Mouse (Mus musculus) gonadal fat pad, adult 2 months (tissue): ENCODE measurements at regions not wholly inside any gene's neighbourhood (a gene's known extent, or its start where the extent isn't known, plus 50 kb on each side); places are given as distances from the start of the nearest gene placed in this dataset.
"Not testable (repeated sequence)": the region's sequence is repeated elsewhere in the genome, so short reads cannot be mapped to it uniquely, and the experiment has no call there.

Experiments
- DNase-seq: peaks from one replicate; pipeline ENCODE4 v3.0.0-alpha.2; 2012; ENCODE audit warnings: low read depth

GRCm38 (mm10) chr11:10276224-10276623 is 837.8 kb upstream of the Vwc2 start:
- DNase-seq, result no peak

DNA sequence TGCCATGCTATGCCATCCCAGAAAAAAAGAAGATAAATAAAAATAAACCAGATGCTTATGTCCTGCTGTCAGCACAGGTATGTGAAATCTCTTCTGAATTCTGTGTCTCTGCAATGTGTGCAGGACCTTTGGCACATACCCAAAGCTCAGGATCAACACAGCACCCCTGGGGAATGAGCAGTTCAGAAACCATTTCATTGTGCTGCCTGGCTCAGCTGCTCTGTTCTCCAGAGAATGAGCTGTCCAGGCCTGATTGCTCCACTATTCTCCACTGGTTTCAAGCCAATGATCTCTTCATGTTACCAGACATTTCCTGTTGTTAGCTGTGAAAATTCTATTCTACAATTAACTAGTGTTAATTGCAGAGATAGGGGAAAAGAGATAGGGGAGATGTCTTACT is 830.5 kb upstream of the Vwc2 start:
- DNase-seq, result no peak

GRCm38 (mm10) chr11:10291996-10292395 is 822.0 kb upstream of the Vwc2 start:
- DNase-seq, result peak; percentile 69

GRCm38 (mm10) chr11:10309023-10309720 is 804.9 kb upstream of the Vwc2 start:
- DNase-seq, result no peak

DNA sequence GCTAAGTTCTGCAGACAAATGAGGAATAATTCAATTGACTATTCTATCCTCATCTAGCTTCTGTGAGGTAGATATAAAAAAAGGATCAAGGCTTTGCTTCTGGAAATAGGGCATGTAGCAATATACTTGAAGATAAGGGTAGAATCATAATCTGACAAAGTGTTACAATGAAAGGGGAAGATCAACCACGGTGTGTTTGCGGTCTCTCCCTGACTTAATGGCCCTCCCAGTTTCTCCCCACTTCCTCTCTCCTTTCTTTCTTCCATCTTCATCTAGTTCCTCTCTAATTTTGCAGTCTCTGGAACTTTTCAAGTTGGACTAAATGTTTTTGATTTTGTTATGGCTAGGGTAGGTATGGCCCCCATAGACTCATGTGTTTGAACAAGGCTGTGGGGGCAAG is 796.6 kb upstream of the Vwc2 start:
- DNase-seq, result no peak

DNA sequence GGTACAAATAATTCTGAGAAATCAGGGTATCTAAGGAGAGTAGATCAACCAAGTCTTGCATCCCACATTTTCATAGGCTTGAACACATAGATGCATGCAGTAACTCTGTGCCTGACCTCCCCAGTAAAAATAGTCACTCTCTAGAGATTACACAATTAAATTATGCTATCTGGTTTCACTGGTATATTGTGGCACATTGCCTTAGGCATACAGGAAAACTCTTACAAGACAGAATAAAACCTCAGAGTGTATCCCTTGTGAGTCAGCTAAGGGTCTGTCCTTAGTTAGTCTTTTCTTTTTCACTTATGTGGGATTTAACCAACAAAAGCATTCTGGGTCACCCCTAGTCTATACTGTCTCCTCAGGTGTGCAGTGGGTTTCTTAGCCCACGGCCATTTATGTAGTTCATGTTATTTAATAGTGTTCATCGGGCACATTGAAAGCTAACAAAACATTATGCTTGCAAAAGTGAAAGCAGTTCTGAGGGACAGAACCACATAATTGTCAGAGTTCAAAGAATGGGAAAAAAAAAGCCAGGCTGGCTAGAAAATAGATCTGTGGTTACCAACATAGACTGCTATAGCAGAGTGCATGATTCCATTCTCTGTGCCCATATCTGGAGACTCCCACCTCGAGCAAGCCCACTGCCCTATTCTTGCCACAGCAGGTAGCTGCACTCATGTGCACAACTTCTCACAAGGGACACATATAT is 795.8 kb upstream of the Vwc2 start:
- DNase-seq, result no peak

DNA sequence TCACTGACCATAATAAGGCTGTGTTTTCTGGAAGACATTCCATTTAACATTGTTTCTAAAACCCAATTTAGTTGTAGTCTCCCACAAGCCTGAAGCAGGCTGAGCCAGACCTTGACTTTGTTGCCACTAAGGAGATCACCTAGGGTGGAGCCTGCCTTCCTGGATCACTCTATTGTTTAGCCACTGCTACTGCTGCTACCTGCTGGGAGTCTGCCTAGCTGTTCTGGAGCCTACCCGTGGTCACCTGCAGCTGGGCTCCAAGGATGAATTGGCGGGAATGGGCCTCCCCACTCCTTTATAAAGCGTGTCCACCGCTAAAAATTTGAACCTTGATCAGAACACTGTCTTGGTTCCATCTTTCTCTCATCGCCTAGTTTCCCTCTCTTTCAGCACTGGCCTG is 783.8 kb upstream of the Vwc2 start:
- DNase-seq, result not testable (repeated sequence)

DNA sequence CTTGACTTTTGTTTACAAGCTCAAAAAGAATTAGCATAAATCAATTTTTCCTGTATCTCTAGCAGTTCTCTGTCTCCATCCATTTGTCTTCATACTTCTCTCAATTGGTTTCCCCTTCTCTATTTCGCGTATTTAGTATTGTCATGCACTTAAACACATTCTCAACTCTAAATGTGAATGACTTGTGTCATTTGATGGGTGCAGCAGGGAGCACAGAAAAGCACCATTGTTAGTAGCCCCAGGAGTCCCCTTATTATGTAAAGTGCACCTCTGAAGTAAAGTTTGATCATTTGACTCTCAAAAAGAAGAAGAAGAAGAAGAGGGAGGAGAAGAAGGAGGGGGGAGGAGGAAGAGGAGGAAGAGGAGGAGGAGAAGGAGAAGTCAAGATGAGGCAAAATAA is 776.2 kb upstream of the Vwc2 start:
- DNase-seq, result no peak

DNA sequence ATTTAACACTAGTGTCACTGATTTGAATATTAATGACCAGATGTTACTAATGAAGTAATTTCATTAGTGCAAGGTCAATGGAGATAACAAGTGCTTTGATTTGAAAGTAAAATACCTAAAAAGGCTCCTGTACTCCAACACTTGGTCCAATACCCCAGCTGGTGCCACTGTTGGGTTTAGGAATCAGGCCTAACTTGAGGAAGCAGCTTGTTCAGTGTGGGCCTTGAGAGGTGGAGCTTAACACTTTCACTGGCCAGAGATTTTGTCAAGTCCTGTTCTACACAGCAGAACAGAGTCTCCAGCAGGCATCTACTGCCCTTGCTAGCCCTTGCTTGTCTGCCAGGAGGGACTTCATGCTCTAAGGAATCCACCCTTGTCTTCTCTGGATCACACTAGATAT is 741.7 kb upstream of the Vwc2 start:
- no peak for DNase-seq
